Mouse (Mus musculus) heart, embryonic 11.5 days (tissue): ENCODE data around the gene Smad5. TPM values are rescaled to one million over a fixed set of nuclear protein-coding genes. Genes with fewer than 3 reads are reported as not detected.

Source experiments
- ATAC-seq: fragments of 200-750 bp; cut with Nextera tagmentation; replicated peaks from 2 replicates; pipeline ENCODE4 v1.8.0; 2017; ENCODE audit warnings: moderate library complexity; ENCODE audit not compliant: insufficient number of reproducible peaks, low FRiP score, low TSS enrichment
- H3K27ac ChIP-seq: fragments of 300-500 bp; sonication (generic); 2 replicates; pipeline ENCODE4 v1.5.1; 2014; ENCODE audit warnings: mild to moderate bottlenecking, low read depth, low read length
- H3K27me3 ChIP-seq: fragments of 300-500 bp; sonication (generic); 2 replicates; pipeline ENCODE4 v1.6.1; 2014; ENCODE audit warnings: mild to moderate bottlenecking, low read length, mixed read lengths; ENCODE audit not compliant: control insufficient read depth, insufficient read depth
- H3K36me3 ChIP-seq: fragments of 300-500 bp; sonication (generic); 2 replicates; pipeline ENCODE4 v1.6.1; 2014; ENCODE audit warnings: mild to moderate bottlenecking, low read length, moderate library complexity, mixed read lengths; ENCODE audit not compliant: control insufficient read depth, insufficient read depth
- H3K4me1 ChIP-seq: fragments of 300-500 bp; sonication (generic); 2 replicates; pipeline ENCODE4 v1.6.1; 2014; ENCODE audit warnings: low read length; ENCODE audit not compliant: control insufficient read depth, insufficient read depth
- H3K4me2 ChIP-seq: fragments of 300-500 bp; sonication (generic); 2 replicates; pipeline ENCODE4 v1.6.1; 2014; ENCODE audit warnings: mild to moderate bottlenecking, moderate library complexity
- H3K4me3 ChIP-seq: fragments of 300-500 bp; sonication (generic); 2 replicates; pipeline ENCODE4 v1.5.1; 2014; ENCODE audit warnings: low read depth, low read length
- H3K9ac ChIP-seq: fragments of 300-500 bp; sonication (generic); 2 replicates; pipeline ENCODE4 v1.6.1; 2014; ENCODE audit warnings: mild to moderate bottlenecking, low read depth, low read length, moderate library complexity
- H3K9me3 ChIP-seq: fragments of 300-500 bp; sonication (generic); replicated peaks from 2 replicates; pipeline ENCODE4 v1.6.1; 2016; ENCODE audit warnings: low read length; ENCODE audit not compliant: control insufficient read depth
- WGBS: fragments of 180-500 bp; shearing (Covaris S2); extraction: QIAGEN DNeasy Blood & Tissue Kit; methylation state at CpG from one replicate; pipeline ENCODE4 v1.1.7; 2014; ENCODE audit not compliant: insufficient replicate concordance; 5-methylcytosine and 5-hydroxymethylcytosine counted together
- polyA plus RNA-seq: library from polyadenylated mRNA; unstranded; fragments of >200 nt; fragmentation: Nextera tagmentation; extraction: Ambion mirVana; gene quantifications from 2 replicates; pipeline ENCODE4 v1.2.1, GENCODE M21; 2014

Gene Smad5
- polyA plus RNA-seq, 1 experiment from 2014 or later, result 25.7 TPM

GRCm38 (mm10) chr13:56740496-56740895 is 37.7 kb downstream of the Smad5 start:
- no peaks in the 10 kb centered on the region for H3K4me1 ChIP-seq
- no peak overlapping the region for H3K27ac ChIP-seq
- H3K27me3 ChIP-seq, result no peaks in the 10 kb centered on the region
- no peaks in the 10 kb centered on the region for H3K9me3 ChIP-seq
- H3K4me2 ChIP-seq, result no peak overlapping the region
- WGBS, result 91% methylated on average over 6 of the region's 6 CpGs
- ATAC-seq, result no peak
- H3K4me3 ChIP-seq, result no peak overlapping the region
- no peak overlapping the region for H3K9ac ChIP-seq
- H3K36me3 ChIP-seq, result peaks cover 13% of the 10 kb centered on the region

DNA sequence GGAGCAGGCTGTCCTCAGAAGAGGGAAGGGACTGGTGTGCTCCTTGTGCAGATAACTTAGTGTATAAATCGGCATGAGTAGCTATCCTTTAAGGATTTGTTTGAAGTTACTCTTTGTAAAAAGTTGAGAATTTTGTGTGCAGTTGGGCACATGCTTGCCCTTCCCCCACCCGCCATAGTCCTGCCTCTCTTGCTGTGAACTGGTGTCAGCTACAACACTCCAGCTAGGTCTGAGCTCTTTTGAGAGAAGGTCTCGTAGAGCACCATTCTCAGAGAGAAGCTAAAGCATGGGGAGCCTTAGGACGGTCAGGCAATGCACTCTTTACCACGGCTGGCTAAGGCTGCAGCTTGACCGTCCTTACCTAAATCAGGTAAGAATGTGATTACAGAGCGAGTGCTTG is 38.9 kb downstream of the Smad5 start:
- no peaks in the 10 kb centered on the region for H3K4me1 ChIP-seq
- no peak overlapping the region for H3K9ac ChIP-seq
- ATAC-seq, result no peak
- H3K4me3 ChIP-seq, result no peak overlapping the region
- H3K27ac ChIP-seq, result no peak overlapping the region
- H3K36me3 ChIP-seq, result peaks cover 13% of the 10 kb centered on the region
- 81% methylated on average over 7 of the region's 7 CpGs for WGBS
- no peaks in the 10 kb centered on the region for H3K9me3 ChIP-seq
- no peak overlapping the region for H3K4me2 ChIP-seq
- H3K27me3 ChIP-seq, result no peaks in the 10 kb centered on the region

- Histone ChIP-seq H3K4me2 (no peak overlapping the region), H3K27ac (no peak overlapping the region), H3K9me3 (no peaks in the 10 kb centered on the region), H3K36me3 (peaks cover 7% of the 10 kb centered on the region; the same call in 1 of the 2 replicates), H3K9ac (no peak overlapping the region), H3K27me3 (no peaks in the 10 kb centered on the region), H3K4me1 (no peaks in the 10 kb centered on the region), H3K4me3 (no peak overlapping the region)
- WGBS, result 79% methylated on average over 6 of the region's 6 CpGs
- ATAC-seq, result no peak
Observed at GRCm38 (mm10) chr13:56742325-56742901, 39.6 kb downstream of the Smad5 start.

DNA sequence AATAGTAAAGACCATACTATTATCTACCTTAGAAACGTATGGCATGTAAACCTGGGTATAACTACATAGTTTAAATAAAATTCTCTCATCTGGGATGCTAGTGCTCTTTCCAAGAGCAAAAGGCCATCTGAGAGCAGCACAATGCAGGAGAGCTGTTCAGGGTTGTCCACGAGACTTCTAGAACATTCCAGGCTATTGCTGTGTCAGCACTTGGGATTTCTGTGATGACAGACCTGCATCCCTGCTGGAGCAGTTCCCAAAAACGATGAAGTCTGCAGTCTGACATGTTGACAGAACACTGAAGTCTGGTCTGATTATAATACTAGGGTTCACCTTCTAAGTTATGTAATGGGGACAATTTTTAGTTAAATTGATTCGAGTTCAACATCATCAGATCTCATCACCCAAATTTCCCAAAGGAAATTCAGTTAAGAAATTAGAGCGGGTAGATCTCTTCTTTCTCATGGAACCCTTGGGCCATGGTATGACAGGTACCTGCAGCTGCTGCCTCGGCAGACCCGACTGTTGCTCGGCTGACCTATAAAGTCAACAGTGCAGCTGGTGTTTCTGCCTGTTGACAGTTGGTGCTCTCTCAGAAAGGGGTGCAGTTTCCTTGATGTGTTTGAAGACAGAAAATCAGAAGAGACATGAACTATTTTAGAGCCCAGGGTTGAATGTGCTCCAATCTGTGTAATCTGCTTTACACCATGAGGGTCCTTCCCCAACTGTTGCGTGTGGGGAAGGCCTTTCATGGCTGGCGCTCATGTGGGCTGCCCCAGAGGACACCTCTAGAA is 44.1 kb downstream of the Smad5 start:
- WGBS, result 73% methylated on average over 10 of the region's 10 CpGs
- H3K4me2 ChIP-seq, result no peak overlapping the region
- no peak for ATAC-seq
- H3K4me1 ChIP-seq, result 0 out of 2 replicates have a peak, but pooled peaks cover 4% of the 10 kb centered on the region
- H3K27me3 ChIP-seq, result peaks cover 12% of the 10 kb centered on the region
- no peak overlapping the region for H3K27ac ChIP-seq
- H3K9ac ChIP-seq, result no peak overlapping the region
- H3K36me3 ChIP-seq, result no peaks in the 10 kb centered on the region
- no peak overlapping the region for H3K4me3 ChIP-seq
- H3K9me3 ChIP-seq, result no peaks in the 10 kb centered on the region

GRCm38 (mm10) chr13:56747554-56747953 is 44.7 kb downstream of the Smad5 start:
- no peak overlapping the region for H3K27ac ChIP-seq
- H3K4me2 ChIP-seq, result no peak overlapping the region
- H3K36me3 ChIP-seq, result no peaks in the 10 kb centered on the region
- no peak overlapping the region for H3K4me3 ChIP-seq
- WGBS, result 64% methylated on average over 8 of the region's 8 CpGs
- ATAC-seq, result no peak
- H3K9ac ChIP-seq, result no peak overlapping the region
- peaks cover 7% of the 10 kb centered on the region; the same call in 1 of the 2 replicates for H3K4me1 ChIP-seq
- H3K9me3 ChIP-seq, result no peaks in the 10 kb centered on the region
- H3K27me3 ChIP-seq, result peaks cover 18% of the 10 kb centered on the region

DNA sequence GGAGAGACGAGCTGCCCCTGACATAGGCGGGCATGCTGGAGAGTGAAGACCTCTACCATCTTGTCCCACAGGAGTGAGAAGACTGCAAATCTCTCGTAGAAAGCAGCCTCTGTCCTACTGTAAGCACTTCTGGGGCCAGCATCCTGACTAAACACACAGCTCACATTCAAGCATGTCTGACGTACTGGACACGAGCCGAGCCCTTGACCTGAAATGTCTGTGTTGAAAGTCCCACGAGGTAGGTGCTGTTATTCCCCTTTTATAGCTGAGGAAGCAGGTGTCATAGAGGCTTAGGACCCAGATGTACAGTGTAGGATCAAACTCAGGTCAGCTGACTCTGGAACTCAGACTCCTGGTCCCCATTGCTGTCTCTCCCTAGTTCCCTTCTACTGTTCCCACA is 46.6 kb downstream of the Smad5 start:
- Histone ChIP-seq H3K27ac (no peak overlapping the region), H3K4me3 (no peak overlapping the region), H3K4me2 (no peak overlapping the region), H3K9ac (no peak overlapping the region), H3K4me1 (peaks cover 16% of the 10 kb centered on the region), H3K27me3 (peaks cover 36% of the 10 kb centered on the region), H3K36me3 (no peaks in the 10 kb centered on the region), H3K9me3 (no peaks in the 10 kb centered on the region)
- ATAC-seq, result no peak
- whole genome bisulfite sequencing, result 78% methylated on average over 7 of the region's 7 CpGs

- no peak overlapping the region for H3K4me2 ChIP-seq
- no peak overlapping the region; the same call in 1 of the 2 replicates for H3K4me3 ChIP-seq
- no peak for ATAC-seq
Observed at GRCm38 (mm10) chr13:56751774-56752173, 49.0 kb downstream of the Smad5 start.

GRCm38 (mm10) chr13:56752474-56753191 is 49.8 kb downstream of the Smad5 start:
- ATAC-seq, result no peak
- WGBS, result under 1% methylated on average over 41 of the region's 41 CpGs
- H3K27me3 ChIP-seq, result peaks cover 49% of the 10 kb centered on the region
- H3K36me3 ChIP-seq, result no peaks in the 10 kb centered on the region
- peak overlapping the region; percentile 69 for H3K9ac ChIP-seq
- H3K4me3 ChIP-seq, result peak overlapping the region; percentile 56
- H3K4me2 ChIP-seq, result peak overlapping the region; percentile 99
- no peaks in the 10 kb centered on the region for H3K9me3 ChIP-seq
- no peak overlapping the region for H3K27ac ChIP-seq
- peaks cover 16% of the 10 kb centered on the region for H3K4me1 ChIP-seq

More at GRCm38 (mm10) chr13:56751774-56752173, 49.0 kb downstream of the Smad5 start:
- no peaks in the 10 kb centered on the region for H3K36me3 ChIP-seq
- no peak overlapping the region for H3K27ac ChIP-seq
- peaks cover 16% of the 10 kb centered on the region for H3K4me1 ChIP-seq
- H3K9ac ChIP-seq, result no peak overlapping the region
- peaks cover 49% of the 10 kb centered on the region for H3K27me3 ChIP-seq
- H3K9me3 ChIP-seq, result no peaks in the 10 kb centered on the region
- 39% methylated on average over 5 of the region's 5 CpGs for WGBS
